In the genomic region with DNA sequence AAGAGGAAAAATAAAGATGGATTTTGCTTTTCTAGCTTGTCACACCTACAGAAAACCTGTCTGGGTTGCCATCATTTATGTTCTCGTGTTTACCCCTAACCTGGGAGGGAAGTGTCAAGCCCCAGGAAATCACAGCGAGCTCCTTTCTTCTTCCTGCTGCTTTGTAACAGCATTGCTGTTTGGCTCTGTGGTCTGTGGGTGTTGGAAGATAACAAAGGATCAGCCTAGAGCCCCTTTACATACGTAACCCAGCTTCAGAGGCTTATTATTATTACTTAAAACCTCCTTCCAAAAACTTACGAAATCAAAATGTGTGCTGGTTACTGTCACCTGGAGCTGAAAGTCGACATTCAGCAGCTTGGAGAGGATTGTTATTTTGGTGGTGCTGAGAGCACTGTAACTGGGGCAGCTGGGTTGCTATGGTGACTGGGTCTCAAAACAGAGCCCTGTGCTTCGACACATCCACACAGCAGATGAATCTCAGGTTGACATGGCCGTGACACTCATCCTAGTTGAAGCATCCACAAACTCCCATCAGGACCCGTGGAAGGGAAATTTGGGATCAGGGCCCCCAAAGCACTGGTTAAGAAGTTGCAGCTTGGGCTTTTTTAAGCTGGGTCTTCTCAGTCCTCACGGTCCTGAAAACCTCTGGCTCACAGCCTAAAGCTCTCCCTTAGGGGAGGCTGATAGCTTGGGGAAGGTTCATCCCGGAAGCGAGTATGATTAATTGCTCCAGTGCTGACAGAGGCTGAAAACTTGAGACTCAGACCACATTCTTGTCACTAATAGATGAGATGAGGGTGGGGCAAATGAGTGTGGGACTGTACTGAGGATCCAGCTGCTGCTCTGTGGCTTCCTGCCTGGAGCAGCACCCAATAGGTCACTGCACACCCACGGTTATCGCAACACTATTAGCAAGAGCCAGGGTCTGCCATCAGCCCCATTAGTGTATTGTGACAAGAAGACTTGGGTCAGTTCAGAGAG, we compare ENCODE assay signal across 8 mouse cellular contexts. TPM values are rescaled to one million over a fixed set of nuclear protein-coding genes. Genes with fewer than 3 reads are reported as not detected.
DNase-seq lines count a peak whose midpoint lies in the region; ATAC-seq and TF ChIP-seq lines count a peak whose summit lies in the region.

No protein-coding gene starts in this region.

- DNase-seq in cerebellum, adult 18-20 months, result peak; percentile 20 to 23
- DNase-seq in cerebellum, postnatal 4 days (ENCODE audit: low spot score in 2 of 2), result no peak
- DNase-seq in heart, adult 2 months, result peak; percentile 61 to 67
- DNase-seq in left cerebral cortex, postnatal 14 days (ENCODE audit: low spot score in 2 of 2), result peak; percentile 72 to 90
- no peak for DNase-seq in urinary bladder, postnatal 25 days (ENCODE audit: low spot score)

- no peak for TF ChIP-seq CTCF in heart, adult 2 months (IDR thresholded peaks at IDR 0.05)
- no peak for TF ChIP-seq CTCF in intestine, postnatal 0 days (IDR thresholded peaks at IDR 0.05; ENCODE audit: low read depth)

- H3K4me1 ChIP-seq in heart, adult 2 months (ENCODE audit: control insufficient read depth, insufficient read depth, low read length), result peaks cover 3% of the 10 kb centered on the region; the same call in 1 of the 2 replicates
- 0 out of 2 replicates have a peak, but pooled peaks cover 3% of the 10 kb centered on the region for H3K4me1 ChIP-seq in intestine, postnatal 0 days (replicated peaks; ENCODE audit: control insufficient read depth, insufficient read depth, low read length)
- H3K4me1 ChIP-seq in midbrain, embryonic 15.5 days, result peaks cover 19% of the 10 kb centered on the region

- intact Hi-C loops in heart, adult 2 months (cut with DNase I), result loop anchor here (1.0 kb wide), 1 partner anchor 250 kb away; no protein-coding TSS in a partner anchor
- intact Hi-C loops in left cerebral cortex, postnatal 14 days (cut with DNase I), result loop anchor here (2.0 to 10.0 kb wide), 3 partner anchors 98 to 466 kb away; a partner anchor contains a TSS

- 30% methylated on average over 13 of the region's 13 CpGs for WGBS in heart, adult 2 months
- WGBS in intestine, postnatal 0 days, result 36% methylated on average over 13 of the region's 13 CpGs
- 41% methylated on average over 13 of the region's 13 CpGs for WGBS in midbrain, embryonic 15.5 days

- peak overlapping the region; percentile 63 for H3K4me2 ChIP-seq in intestine, postnatal 0 days (replicated peaks; ENCODE audit: low read depth)
- peak overlapping the region; percentile 52; the same call in 1 of the 2 replicates for H3K4me2 ChIP-seq in midbrain, embryonic 15.5 days

- TF ChIP-seq POLR2A in heart, adult 2 months (IDR thresholded peaks at IDR 0.05; ENCODE audit: insufficient read depth, low read depth, low read length), result no peak

- peak overlapping the region; percentile 36 for H3K27ac ChIP-seq in heart, adult 2 months
- no peak overlapping the region for H3K27ac ChIP-seq in intestine, postnatal 0 days (ENCODE audit: low read depth, low read length)
- H3K27ac ChIP-seq in midbrain, embryonic 15.5 days, result peak overlapping the region; percentile 71

- no peaks in the 10 kb centered on the region for H3K9me3 ChIP-seq in intestine, postnatal 0 days (ENCODE audit: control insufficient read depth)
- no peaks in the 10 kb centered on the region for H3K9me3 ChIP-seq in midbrain, embryonic 15.5 days

- H3K79me2 ChIP-seq in heart, adult 2 months (replicated peaks; ENCODE audit: control insufficient read depth, insufficient read depth, low read length), result no peaks in the 10 kb centered on the region

- H3K4me3 ChIP-seq in heart, adult 2 months, result no peak overlapping the region
- H3K4me3 ChIP-seq in intestine, postnatal 0 days (ENCODE audit: low read depth, low read length), result no peak overlapping the region
- H3K4me3 ChIP-seq in midbrain, embryonic 15.5 days, result no peak overlapping the region

- no peaks in the 10 kb centered on the region for H3K36me3 ChIP-seq in heart, adult 2 months (ENCODE audit: control insufficient read depth, insufficient read depth, low read length)
- no peaks in the 10 kb centered on the region for H3K36me3 ChIP-seq in intestine, postnatal 0 days (ENCODE audit: control insufficient read depth, insufficient read depth)
- H3K36me3 ChIP-seq in midbrain, embryonic 15.5 days (replicated peaks), result no peaks in the 10 kb centered on the region

- peak; percentile 72 for ATAC-seq in common myeloid progenitor, adult 5-6 weeks (replicated peaks; ENCODE audit: low read depth, poor library complexity, severe bottlenecking)
- ATAC-seq in intestine, postnatal 0 days, result peak; percentile 46; the same call in 1 of the 2 replicates
- peak; percentile 74 for ATAC-seq in midbrain, embryonic 15.5 days (replicated peaks)

- H3K27me3 ChIP-seq in heart, adult 2 months (ENCODE audit: control insufficient read depth, insufficient read depth, low read length), result no peaks in the 10 kb centered on the region
- H3K27me3 ChIP-seq in intestine, postnatal 0 days (replicated peaks; ENCODE audit: control insufficient read depth, insufficient read depth, low read length), result no peaks in the 10 kb centered on the region
- no peaks in the 10 kb centered on the region for H3K27me3 ChIP-seq in midbrain, embryonic 15.5 days (replicated peaks)

- no peak overlapping the region for H3K9ac ChIP-seq in heart, adult 2 months (ENCODE audit: low read depth, low read length)
- H3K9ac ChIP-seq in intestine, postnatal 0 days (ENCODE audit: low read depth, low read length), result no peak overlapping the region
- peak overlapping the region; percentile 22; the same call in 1 of the 2 replicates for H3K9ac ChIP-seq in midbrain, embryonic 15.5 days

- no peak for TF ChIP-seq EP300 in heart, adult 2 months (IDR thresholded peaks at IDR 0.05; ENCODE audit: insufficient read depth, low read depth, low read length)

RNA-seq across cellular contexts. Expression of a gene that starts 49.7 kb away (rescaled TPM):
- 10.8 and 20.8 TPM in 2 replicates for total RNA-seq in common myeloid progenitor, adult 5-6 weeks (2017)
- total RNA-seq in heart, adult 2 months (2021), result 1 to 10 TPM; 6.6 to 7.7 TPM
- polyA plus RNA-seq in heart, adult 2 months (2012; rRNA removed), result 6.2 and 7.8 TPM in 2 replicates
- 4.5 and 5.5 TPM in 2 replicates for polyA plus RNA-seq in intestine, postnatal 0 days (2015; fragmentation: Nextera tagmentation; extraction: Ambion mirVana)
- total RNA-seq in left cerebral cortex, postnatal 14 days (2021), result 10 to 100 TPM; 23.6 to 24.7 TPM
- polyA plus RNA-seq in midbrain, embryonic 15.5 days (2015; fragmentation: Nextera tagmentation; extraction: Ambion mirVana), result 18.2 and 18.8 TPM in 2 replicates

Comparison
In these comparisons a context has a peak if more than half of its experiments do, and no peak if none do; other contexts are left out.
1. DNase-seq: peak in cerebellum, adult 18-20 months (2 of 2), heart, adult 2 months (2 of 2) and left cerebral cortex, postnatal 14 days (2 of 2); none in cerebellum, postnatal 4 days (0 of 2) and urinary bladder, postnatal 25 days (single experiment).
2. Peak in every context shown above with its lines, with median percentiles within 50 percentile points of each other: ATAC-seq.